In the genomic region with DNA sequence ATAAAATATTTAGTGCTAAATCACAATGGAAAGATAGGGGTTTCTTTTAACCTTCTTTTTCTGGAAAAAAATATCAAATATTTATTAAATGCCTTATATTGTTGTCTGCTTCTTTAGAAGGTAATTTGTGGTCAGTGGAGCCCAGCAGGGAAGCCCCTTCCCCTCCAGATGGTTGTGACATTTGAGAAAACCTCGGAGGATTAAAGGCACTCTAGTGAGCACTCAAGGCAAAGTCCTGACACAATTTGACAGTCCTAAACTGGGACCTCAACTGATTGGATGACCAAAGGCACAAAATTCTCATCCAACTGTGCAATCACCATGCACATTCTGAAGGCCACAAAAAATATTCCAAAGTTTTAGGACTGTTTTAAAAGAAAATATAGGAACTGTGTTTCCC, we compare ENCODE assay signal across 24 mouse cellular contexts.
DNase-seq lines count a peak whose midpoint lies in the region; ATAC-seq lines count a peak whose summit lies in the region.
"Had no signal": no experiment of that assay in that cellular context is flagged by ENCODE, and none has a peak within 500 bp of the region (broad histone marks: within the 10 kb centered on the region; RNA-seq: fewer than 3 reads in every experiment).

No protein-coding gene starts in this region.

- no peak overlapping the region for H3K9ac ChIP-seq in embryonic facial prominence, embryonic 11.5 days (replicated peaks; ENCODE audit: low read length)
- H3K9ac ChIP-seq in embryonic facial prominence, embryonic 14.5 days (ENCODE audit: low read depth, low read length), result no peak overlapping the region
- H3K9ac ChIP-seq: embryonic facial prominence, embryonic 12.5 days; embryonic facial prominence, embryonic 15.5 days; forebrain, embryonic 12.5 days had no signal

- H3K4me2 ChIP-seq in embryonic facial prominence, embryonic 11.5 days (ENCODE audit: low read depth, low read length), result no peak overlapping the region
- H3K4me2 ChIP-seq in embryonic facial prominence, embryonic 14.5 days (ENCODE audit: low read depth, low read length), result no peak overlapping the region
- H3K4me2 ChIP-seq: embryonic facial prominence, embryonic 12.5 days; embryonic facial prominence, embryonic 15.5 days; forebrain, embryonic 12.5 days had no signal

- no peak for DNase-seq in embryonic facial prominence, embryonic 11.5 days (ENCODE audit: low spot score)
- no peak for DNase-seq in embryonic facial prominence, embryonic 10.5 days (ENCODE audit: low spot score)
- peak; percentile 5 for DNase-seq in embryonic facial prominence, embryonic 14.5 days (ENCODE audit: low spot score)
- peak; percentile 14 for DNase-seq in retina, postnatal 1 day
- no peak for DNase-seq in gastrocnemius, adult 8-10 months (ENCODE audit: low spot score in 2 of 2)
- no peak for DNase-seq in right cerebral cortex, postnatal 25 days
- DNase-seq: adrenal gland, adult 8-10 months; adrenal gland, postnatal 14 days; adrenal gland, postnatal 36 days; cerebellum, adult 11-12 months; cerebellum, adult 2 months; cerebellum, adult 9-10 months; cerebellum, postnatal 10 days; cerebellum, postnatal 25 days; embryo, embryonic 11 days had no signal

- H3K9me3 ChIP-seq in embryonic facial prominence, embryonic 11.5 days (replicated peaks; ENCODE audit: control insufficient read depth, low read length), result no peaks in the 10 kb centered on the region
- no peaks in the 10 kb centered on the region for H3K9me3 ChIP-seq in embryonic facial prominence, embryonic 10.5 days
- H3K9me3 ChIP-seq in embryonic facial prominence, embryonic 14.5 days (ENCODE audit: control insufficient read depth, low read length), result no peaks in the 10 kb centered on the region
- H3K9me3 ChIP-seq: embryonic facial prominence, embryonic 12.5 days; embryonic facial prominence, embryonic 15.5 days; forebrain, embryonic 10.5 days; forebrain, embryonic 12.5 days had no signal

- WGBS in embryonic facial prominence, embryonic 11.5 days, result 26% methylated on average over 1 of the region's 1 CpGs
- 32% methylated on average over 1 of the region's 1 CpGs for WGBS in embryonic facial prominence, embryonic 10.5 days
- 16% methylated on average over 1 of the region's 1 CpGs for WGBS in embryonic facial prominence, embryonic 14.5 days

- no peaks in the 10 kb centered on the region for H3K27me3 ChIP-seq in embryonic facial prominence, embryonic 11.5 days (ENCODE audit: control insufficient read depth, insufficient read depth, low read length)
- no peaks in the 10 kb centered on the region for H3K27me3 ChIP-seq in embryonic facial prominence, embryonic 10.5 days (replicated peaks; ENCODE audit: low read depth, poor library complexity, severe bottlenecking)
- H3K27me3 ChIP-seq in embryonic facial prominence, embryonic 14.5 days (replicated peaks; ENCODE audit: control insufficient read depth, insufficient read depth, low read length), result no peaks in the 10 kb centered on the region
- H3K27me3 ChIP-seq: embryonic facial prominence, embryonic 12.5 days; embryonic facial prominence, embryonic 15.5 days; forebrain, embryonic 12.5 days had no signal

- peak; percentile 59; the same call in 1 of the 2 replicates for ATAC-seq in embryonic facial prominence, embryonic 11.5 days (replicated peaks; ENCODE audit: insufficient number of reproducible peaks, low FRiP score, low TSS enrichment, low read depth)
- ATAC-seq in embryonic facial prominence, embryonic 14.5 days (ENCODE audit: low read depth), result no peak
- ATAC-seq: activated CD4-positive, CD25-positive, alpha-beta regulatory T cell, adult 4 months; forebrain, embryonic 14.5 days; forebrain, embryonic 16.5 days; Patski had no signal

- H3K27ac ChIP-seq in embryonic facial prominence, embryonic 11.5 days (replicated peaks; ENCODE audit: low read depth, low read length), result no peak overlapping the region
- no peak overlapping the region for H3K27ac ChIP-seq in embryonic facial prominence, embryonic 10.5 days (replicated peaks)
- no peak overlapping the region for H3K27ac ChIP-seq in embryonic facial prominence, embryonic 14.5 days (replicated peaks; ENCODE audit: low read depth, low read length)
- H3K27ac ChIP-seq: embryonic facial prominence, embryonic 12.5 days; embryonic facial prominence, embryonic 15.5 days; forebrain, embryonic 10.5 days; forebrain, embryonic 12.5 days had no signal

- H3K4me1 ChIP-seq in embryonic facial prominence, embryonic 11.5 days (ENCODE audit: control insufficient read depth, insufficient read depth, low read length), result no peaks in the 10 kb centered on the region
- H3K4me1 ChIP-seq in embryonic facial prominence, embryonic 10.5 days, result 0 out of 2 replicates have a peak, but pooled peaks cover 3% of the 10 kb centered on the region
- no peaks in the 10 kb centered on the region for H3K4me1 ChIP-seq in embryonic facial prominence, embryonic 14.5 days (ENCODE audit: control insufficient read depth, insufficient read depth, low read length)
- H3K4me1 ChIP-seq: embryonic facial prominence, embryonic 12.5 days; embryonic facial prominence, embryonic 15.5 days had no signal

- H3K36me3 ChIP-seq in embryonic facial prominence, embryonic 11.5 days (replicated peaks; ENCODE audit: control insufficient read depth, insufficient read depth, low read depth, low read length), result no peaks in the 10 kb centered on the region
- no peaks in the 10 kb centered on the region for H3K36me3 ChIP-seq in embryonic facial prominence, embryonic 10.5 days (replicated peaks)
- H3K36me3 ChIP-seq in embryonic facial prominence, embryonic 14.5 days (ENCODE audit: control insufficient read depth, insufficient read depth, low read length), result no peaks in the 10 kb centered on the region
- H3K36me3 ChIP-seq: embryonic facial prominence, embryonic 12.5 days; embryonic facial prominence, embryonic 15.5 days; forebrain, embryonic 10.5 days; forebrain, embryonic 12.5 days had no signal

- H3K4me3 ChIP-seq in embryonic facial prominence, embryonic 11.5 days (ENCODE audit: low read depth, low read length), result no peak overlapping the region
- H3K4me3 ChIP-seq in embryonic facial prominence, embryonic 10.5 days, result no peak overlapping the region
- H3K4me3 ChIP-seq in embryonic facial prominence, embryonic 14.5 days (ENCODE audit: low read depth, low read length), result no peak overlapping the region
- H3K4me3 ChIP-seq: embryonic facial prominence, embryonic 12.5 days; embryonic facial prominence, embryonic 15.5 days; erythroblast, embryonic 14.5 days; forebrain, embryonic 10.5 days; forebrain, embryonic 12.5 days had no signal

Comparison
In these comparisons a context has a peak if more than half of its experiments do, and no peak if none do; other contexts are left out.
1. DNase-seq: peak in embryonic facial prominence, embryonic 14.5 days (single experiment) and retina, postnatal 1 day (single experiment); none in embryonic facial prominence, embryonic 11.5 days (single experiment), embryonic facial prominence, embryonic 10.5 days (single experiment), gastrocnemius, adult 8-10 months (0 of 2) and right cerebral cortex, postnatal 25 days (single experiment).